Mouse (Mus musculus) thymus, postnatal 14 days (tissue): ENCODE results near the gene Bmp2.

ENCODE experiments used
- DNase-seq: peaks from one replicate; pipeline ENCODE4 v3.0.0; 2021

The Bmp2 gene

GRCm38 (mm10) chr2:133565995-133566710, 14.2 kb downstream of the Bmp2 start:
- no peak for DNase-seq

- DNase-seq = no peak
These were observed 39.8 kb downstream of the Bmp2 start for GRCm38 (mm10) chr2:133591562-133592255.
